Mouse (Mus musculus): ENCODE measurements around the gene Nfkbiz. TPM values are rescaled to one million over a fixed set of nuclear protein-coding genes. Genes with fewer than 3 reads are reported as not detected.
A peak's percentile ranks its signal among the peaks of the same experiment; 100 is the strongest.

The Nfkbiz gene
- polyA plus RNA-seq, 1 experiment from 2014 or later = 1.2 TPM

DNA sequence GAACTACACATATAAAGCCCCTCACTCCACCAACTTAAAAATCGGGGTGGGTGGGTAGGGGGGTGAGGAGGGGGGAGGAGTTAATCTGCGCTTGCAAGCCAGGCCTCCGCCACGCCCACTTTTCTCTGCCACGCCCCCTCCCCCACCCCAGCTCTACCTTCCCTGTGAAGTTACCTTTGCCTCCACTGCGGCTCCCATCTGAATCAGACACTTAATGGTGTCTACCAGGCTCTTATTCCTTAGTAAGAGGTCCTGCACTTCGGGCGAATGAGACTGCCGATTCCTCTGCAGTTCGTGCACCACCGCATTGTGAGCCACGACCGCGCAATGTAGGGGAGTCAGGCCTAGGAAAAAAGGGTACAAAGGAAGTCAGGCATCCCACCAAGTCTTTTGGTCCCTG is 23.2 kb downstream of the Nfkbiz start:
- 87% methylated on average over 14 of the region's 14 CpGs for WGBS
- no peak overlapping the region for H3K27ac ChIP-seq (replicated peaks; ENCODE audit: low read depth, low read length)
- peaks cover 31% of the 10 kb centered on the region for H3K36me3 ChIP-seq (ENCODE audit: control insufficient read depth, insufficient read depth, low read length)
- H3K4me2 ChIP-seq (ENCODE audit: low read length) = no peak overlapping the region
- no peak for DNase-seq
- H3K9me3 ChIP-seq (ENCODE audit: control insufficient read depth, low read length) = no peaks in the 10 kb centered on the region
- no peak overlapping the region for H3K9ac ChIP-seq (replicated peaks; ENCODE audit: low read length)
- H3K4me1 ChIP-seq (ENCODE audit: control insufficient read depth, insufficient read depth, low read length) = no peaks in the 10 kb centered on the region; the same call in 1 of the 2 replicates
- no peak for ATAC-seq (ENCODE audit: low FRiP score, low TSS enrichment)
- no peak overlapping the region for H3K4me3 ChIP-seq (replicated peaks; ENCODE audit: low read depth, low read length)
- H3K27me3 ChIP-seq (ENCODE audit: control insufficient read depth, insufficient read depth, low read length) = peaks cover 5% of the 10 kb centered on the region

DNA sequence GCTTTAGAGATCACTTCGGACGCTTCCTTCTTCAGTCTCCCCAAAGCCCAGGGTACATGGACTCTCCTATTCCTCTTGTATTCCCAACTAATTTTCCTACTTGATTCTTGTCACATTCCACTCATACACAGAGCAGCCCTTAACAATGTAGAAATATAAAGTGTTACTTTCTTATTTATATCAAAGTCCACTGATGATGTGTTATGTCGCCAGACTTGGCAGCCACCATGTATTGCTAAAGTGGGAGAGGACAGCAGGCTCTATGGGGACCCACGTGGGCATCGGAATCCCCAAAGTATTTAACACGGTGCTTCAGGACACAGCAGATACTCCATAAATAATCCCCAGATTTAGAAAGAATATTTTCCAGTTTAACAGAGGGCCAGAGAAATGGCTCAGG is 24.0 kb downstream of the Nfkbiz start:
- no peak overlapping the region for H3K27ac ChIP-seq (replicated peaks; ENCODE audit: low read depth, low read length)
- H3K4me2 ChIP-seq (ENCODE audit: low read length) = no peak overlapping the region
- ATAC-seq (ENCODE audit: low FRiP score, low TSS enrichment) (no peak), DNase-seq (no peak)
- H3K27me3 ChIP-seq (ENCODE audit: control insufficient read depth, insufficient read depth, low read length) = no peaks in the 10 kb centered on the region
- no peaks in the 10 kb centered on the region for H3K9me3 ChIP-seq (ENCODE audit: control insufficient read depth, low read length)
- WGBS = 95% methylated on average over 6 of the region's 6 CpGs
- no peak overlapping the region for H3K4me3 ChIP-seq (replicated peaks; ENCODE audit: low read depth, low read length)
- peaks cover 31% of the 10 kb centered on the region for H3K36me3 ChIP-seq (ENCODE audit: control insufficient read depth, insufficient read depth, low read length)
- H3K9ac ChIP-seq (replicated peaks; ENCODE audit: low read length) = no peak overlapping the region
- H3K4me1 ChIP-seq (ENCODE audit: control insufficient read depth, insufficient read depth, low read length) = no peaks in the 10 kb centered on the region; the same call in 1 of the 2 replicates

DNA sequence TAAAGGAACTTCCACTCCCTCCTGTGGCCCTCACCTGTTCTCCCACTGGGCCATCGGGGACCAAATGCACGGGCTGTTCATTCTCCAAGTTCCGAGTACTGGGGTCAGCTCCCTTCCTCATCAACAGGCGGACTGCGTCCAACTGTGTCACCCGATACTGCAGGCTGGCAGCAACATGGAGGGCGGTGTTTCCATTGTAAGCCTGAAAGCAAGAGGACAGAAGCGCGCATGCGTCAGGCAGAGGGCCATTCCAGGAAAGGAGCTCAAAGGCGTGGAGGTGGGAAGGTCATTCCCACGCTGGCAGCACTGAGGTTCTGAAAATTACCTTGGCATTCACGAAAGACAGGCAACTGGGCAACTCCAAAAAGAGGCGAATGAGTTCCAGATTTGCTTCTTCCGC is 24.8 kb downstream of the Nfkbiz start:
- H3K36me3 ChIP-seq (ENCODE audit: control insufficient read depth, insufficient read depth, low read length) = peaks cover 31% of the 10 kb centered on the region
- ATAC-seq (ENCODE audit: low FRiP score, low TSS enrichment) (no peak), DNase-seq (no peak)
- no peak overlapping the region for H3K4me3 ChIP-seq (replicated peaks; ENCODE audit: low read depth, low read length)
- H3K9ac ChIP-seq (replicated peaks; ENCODE audit: low read length) = no peak overlapping the region
- no peak overlapping the region for H3K27ac ChIP-seq (replicated peaks; ENCODE audit: low read depth, low read length)
- 86% methylated on average over 15 of the region's 15 CpGs for WGBS
- no peaks in the 10 kb centered on the region for H3K27me3 ChIP-seq (ENCODE audit: control insufficient read depth, insufficient read depth, low read length)
- no peaks in the 10 kb centered on the region for H3K4me1 ChIP-seq (ENCODE audit: control insufficient read depth, insufficient read depth, low read length)
- H3K9me3 ChIP-seq (ENCODE audit: control insufficient read depth, low read length) = no peaks in the 10 kb centered on the region
- no peak overlapping the region for H3K4me2 ChIP-seq (ENCODE audit: low read length)

DNA sequence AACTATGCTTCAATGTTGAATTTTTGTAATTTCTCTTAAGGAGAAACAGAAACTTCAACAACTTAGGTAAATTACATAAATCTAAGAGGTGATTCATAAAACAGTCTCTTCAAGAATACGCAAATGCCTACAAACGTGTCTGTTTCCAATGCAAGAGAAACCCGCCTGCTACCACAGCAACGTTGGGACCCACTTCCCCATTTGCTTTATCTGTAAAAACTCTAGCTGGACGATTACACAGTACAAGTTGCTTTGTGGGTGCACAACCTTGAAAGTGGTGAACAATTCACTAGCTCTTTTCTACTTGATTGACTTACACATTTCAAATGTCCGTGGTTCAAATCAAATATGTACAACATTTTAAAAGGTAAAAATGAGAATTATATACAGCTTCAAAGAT is 26.9 kb downstream of the Nfkbiz start:
- no peak overlapping the region for H3K9ac ChIP-seq (replicated peaks; ENCODE audit: low read length)
- H3K36me3 ChIP-seq (ENCODE audit: control insufficient read depth, insufficient read depth, low read length) = peaks cover 26% of the 10 kb centered on the region
- H3K9me3 ChIP-seq (ENCODE audit: control insufficient read depth, low read length) = no peaks in the 10 kb centered on the region
- H3K4me3 ChIP-seq (replicated peaks; ENCODE audit: low read depth, low read length) = no peak overlapping the region
- no peaks in the 10 kb centered on the region for H3K4me1 ChIP-seq (ENCODE audit: control insufficient read depth, insufficient read depth, low read length)
- DNase-seq = no peak
- no peak overlapping the region for H3K27ac ChIP-seq (replicated peaks; ENCODE audit: low read depth, low read length)
- 89% methylated on average over 6 of the region's 6 CpGs for WGBS
- H3K27me3 ChIP-seq (ENCODE audit: control insufficient read depth, insufficient read depth, low read length) = no peaks in the 10 kb centered on the region
- no peak overlapping the region for H3K4me2 ChIP-seq (ENCODE audit: low read length)
- no peak for ATAC-seq (ENCODE audit: low FRiP score, low TSS enrichment)

DNA sequence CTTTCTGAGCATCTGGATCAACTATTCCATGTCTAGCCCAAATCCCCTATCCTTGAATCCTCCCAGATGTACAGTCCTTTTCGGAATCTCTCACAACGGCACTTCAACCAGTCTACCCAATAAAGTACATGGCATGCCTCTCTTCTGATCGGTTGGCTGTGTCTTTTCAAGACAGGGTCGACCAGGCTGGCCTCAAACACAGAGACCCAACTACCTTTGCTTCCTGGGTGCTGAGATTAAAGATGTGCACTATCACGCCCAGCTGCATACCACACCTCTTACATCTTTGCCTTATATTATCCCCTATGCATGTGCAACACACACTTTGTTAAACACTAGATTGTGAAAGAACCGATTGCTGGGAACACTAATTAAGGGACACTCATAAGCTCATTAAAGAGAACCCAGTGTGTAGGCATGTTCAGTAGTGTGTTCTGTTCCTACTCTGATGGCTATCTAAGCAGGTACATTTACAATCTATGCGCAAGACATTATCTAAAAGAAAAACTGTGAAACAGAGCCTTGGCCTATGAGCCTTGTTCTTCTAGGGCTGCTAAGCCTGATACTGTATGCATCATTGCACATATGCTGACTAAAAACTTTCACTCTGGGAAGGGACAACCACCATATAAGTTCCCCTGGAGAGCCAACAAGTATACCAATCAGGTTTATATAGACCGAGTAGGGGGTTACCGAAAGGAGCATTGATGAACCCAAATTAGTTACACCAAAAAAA is 28.8 kb downstream of the Nfkbiz start:
- no peak for DNase-seq
- 95% methylated on average over 9 of the region's 9 CpGs for WGBS
- ATAC-seq (ENCODE audit: low FRiP score, low TSS enrichment) = no peak

DNA sequence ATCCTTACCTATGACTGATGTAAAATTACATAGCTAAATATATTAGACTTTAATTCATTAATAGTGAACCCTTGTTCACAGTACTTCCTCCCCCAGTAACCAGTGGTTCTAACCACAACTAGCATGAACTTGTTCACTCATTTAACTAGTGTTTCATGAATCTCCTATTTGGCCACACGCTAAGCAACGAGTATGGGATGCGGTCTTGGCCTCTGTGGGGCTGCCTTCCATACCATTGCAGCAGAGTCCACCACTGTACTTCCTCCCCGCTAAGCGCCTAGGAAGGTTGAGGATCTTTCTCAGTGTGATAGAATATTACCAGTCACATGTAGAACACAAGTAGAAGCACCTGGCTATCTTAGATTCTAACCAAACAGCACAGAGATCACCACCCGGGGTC is 29.4 kb downstream of the Nfkbiz start:
- no peak overlapping the region for H3K9ac ChIP-seq (replicated peaks; ENCODE audit: low read length)
- H3K4me2 ChIP-seq (ENCODE audit: low read length) = no peak overlapping the region
- H3K4me3 ChIP-seq (replicated peaks; ENCODE audit: low read depth, low read length) = no peak overlapping the region
- 97% methylated on average over 6 of the region's 6 CpGs for WGBS
- ATAC-seq (ENCODE audit: low FRiP score, low TSS enrichment) (no peak), DNase-seq (no peak)
- H3K36me3 ChIP-seq (ENCODE audit: control insufficient read depth, insufficient read depth, low read length) = peaks cover 11% of the 10 kb centered on the region
- H3K27me3 ChIP-seq (ENCODE audit: control insufficient read depth, insufficient read depth, low read length) = no peaks in the 10 kb centered on the region
- H3K4me1 ChIP-seq (ENCODE audit: control insufficient read depth, insufficient read depth, low read length) = no peaks in the 10 kb centered on the region
- H3K27ac ChIP-seq (replicated peaks; ENCODE audit: low read depth, low read length) = no peak overlapping the region
- no peaks in the 10 kb centered on the region for H3K9me3 ChIP-seq (ENCODE audit: control insufficient read depth, low read length)

More for the DNA sequence above, 28.8 kb downstream of the Nfkbiz start:
- Histone ChIP-seq H3K9me3 (ENCODE audit: control insufficient read depth, low read length) (no peaks in the 10 kb centered on the region), H3K27me3 (ENCODE audit: control insufficient read depth, insufficient read depth, low read length) (no peaks in the 10 kb centered on the region), H3K4me3 (replicated peaks; ENCODE audit: low read depth, low read length) (no peak overlapping the region), H3K27ac (replicated peaks; ENCODE audit: low read depth, low read length) (no peak overlapping the region), H3K9ac (replicated peaks; ENCODE audit: low read length) (no peak overlapping the region), H3K4me2 (ENCODE audit: low read length) (no peak overlapping the region), H3K4me1 (ENCODE audit: control insufficient read depth, insufficient read depth, low read length) (no peaks in the 10 kb centered on the region), H3K36me3 (ENCODE audit: control insufficient read depth, insufficient read depth, low read length) (peaks cover 11% of the 10 kb centered on the region)

DNA sequence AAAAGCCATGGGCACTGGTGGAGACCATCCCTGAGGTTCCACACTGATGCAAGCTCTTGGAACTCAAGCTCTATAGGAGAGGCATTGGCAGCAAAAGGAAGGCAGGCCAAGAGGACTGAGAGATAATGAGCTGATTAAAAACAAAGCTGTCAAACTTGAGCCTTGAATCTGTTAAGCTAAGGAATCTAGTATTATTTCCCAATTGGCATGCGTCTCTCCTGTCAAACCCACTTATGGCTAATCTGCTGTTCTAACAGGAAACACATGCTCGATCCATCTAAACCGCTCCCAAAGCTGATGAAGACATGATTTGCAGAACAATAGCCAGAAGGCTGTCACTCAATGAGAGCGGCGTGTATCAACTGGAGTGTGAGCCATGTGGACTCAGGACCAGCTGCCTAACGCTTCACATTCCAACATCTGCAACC is 31.2 kb downstream of the Nfkbiz start:
- no peak for ATAC-seq (ENCODE audit: low FRiP score, low TSS enrichment)
- 27% methylated on average over 6 of the region's 6 CpGs for WGBS
- H3K27me3 ChIP-seq (ENCODE audit: control insufficient read depth, insufficient read depth, low read length) = no peaks in the 10 kb centered on the region
- peaks cover under 1% of the 10 kb centered on the region; the same call in 1 of the 2 replicates for H3K36me3 ChIP-seq (ENCODE audit: control insufficient read depth, insufficient read depth, low read length)
- H3K27ac ChIP-seq (replicated peaks; ENCODE audit: low read depth, low read length) = no peak overlapping the region
- DNase-seq = peak; percentile 23
- no peak overlapping the region for H3K4me3 ChIP-seq (replicated peaks; ENCODE audit: low read depth, low read length)
- no peak overlapping the region for H3K4me2 ChIP-seq (ENCODE audit: low read length)
- H3K4me1 ChIP-seq (ENCODE audit: control insufficient read depth, insufficient read depth, low read length) = no peaks in the 10 kb centered on the region
- no peak overlapping the region for H3K9ac ChIP-seq (replicated peaks; ENCODE audit: low read length)
- H3K9me3 ChIP-seq (ENCODE audit: control insufficient read depth, low read length) = no peaks in the 10 kb centered on the region

DNA sequence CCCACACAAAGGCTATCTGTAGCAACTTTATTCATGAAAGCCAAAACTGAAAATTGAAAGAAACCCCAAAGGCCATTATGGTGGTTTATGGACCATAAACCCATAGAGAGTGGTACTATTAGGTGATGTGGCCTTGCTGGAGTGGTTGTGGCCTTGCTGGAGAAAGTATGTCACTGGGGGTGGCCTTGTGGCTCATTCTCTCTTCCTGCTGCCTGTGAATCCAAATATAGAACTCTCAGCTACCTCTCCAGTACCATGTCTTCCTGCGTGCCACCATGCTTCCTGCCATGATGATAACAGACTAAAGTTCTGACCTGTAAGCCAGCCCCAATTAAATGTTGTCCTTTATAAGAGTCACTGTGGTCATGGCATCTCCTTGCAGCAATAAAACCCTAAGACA is 33.9 kb downstream of the Nfkbiz start:
- Histone ChIP-seq H3K36me3 (ENCODE audit: control insufficient read depth, insufficient read depth, low read length) (no peaks in the 10 kb centered on the region), H3K4me3 (replicated peaks; ENCODE audit: low read depth, low read length) (no peak overlapping the region), H3K9me3 (ENCODE audit: control insufficient read depth, low read length) (no peaks in the 10 kb centered on the region), H3K4me2 (ENCODE audit: low read length) (no peak overlapping the region), H3K27ac (replicated peaks; ENCODE audit: low read depth, low read length) (no peak overlapping the region), H3K27me3 (ENCODE audit: control insufficient read depth, insufficient read depth, low read length) (no peaks in the 10 kb centered on the region), H3K9ac (replicated peaks; ENCODE audit: low read length) (no peak overlapping the region), H3K4me1 (ENCODE audit: control insufficient read depth, insufficient read depth, low read length) (no peaks in the 10 kb centered on the region)
- WGBS = 88% methylated on average over 1 of the region's 1 CpGs
- ATAC-seq (ENCODE audit: low FRiP score, low TSS enrichment) (no peak), DNase-seq (no peak)

DNA sequence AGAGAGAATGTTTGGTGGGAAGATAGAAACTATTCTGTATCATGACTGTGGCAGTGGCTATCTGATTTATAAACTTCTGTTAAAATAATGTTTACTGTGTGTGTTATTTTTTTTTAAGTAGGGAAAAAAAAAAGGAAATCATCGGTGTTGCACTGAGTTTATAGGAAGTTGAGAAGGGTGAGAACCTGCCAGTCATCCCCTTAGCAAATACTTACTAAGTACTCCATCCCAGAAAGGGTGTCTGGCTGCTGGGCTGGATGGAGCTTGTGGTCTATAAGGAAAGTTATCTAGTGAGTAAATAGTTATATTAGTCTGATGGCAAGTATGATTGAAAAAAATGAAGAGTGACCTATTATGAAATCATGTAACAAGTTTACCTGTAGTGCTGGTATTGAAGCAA is 37.1 kb downstream of the Nfkbiz start:
- H3K4me1 ChIP-seq (ENCODE audit: control insufficient read depth, insufficient read depth, low read length) = no peaks in the 10 kb centered on the region
- no peak overlapping the region for H3K4me3 ChIP-seq (replicated peaks; ENCODE audit: low read depth, low read length)
- no peak overlapping the region for H3K9ac ChIP-seq (replicated peaks; ENCODE audit: low read length)
- H3K36me3 ChIP-seq (ENCODE audit: control insufficient read depth, insufficient read depth, low read length) = no peaks in the 10 kb centered on the region
- ATAC-seq (ENCODE audit: low FRiP score, low TSS enrichment) = no peak
- no peak for DNase-seq
- no peaks in the 10 kb centered on the region for H3K27me3 ChIP-seq (ENCODE audit: control insufficient read depth, insufficient read depth, low read length)
- H3K9me3 ChIP-seq (ENCODE audit: control insufficient read depth, low read length) = no peaks in the 10 kb centered on the region
- WGBS = 88% methylated on average over 1 of the region's 1 CpGs
- no peak overlapping the region for H3K27ac ChIP-seq (replicated peaks; ENCODE audit: low read depth, low read length)
- H3K4me2 ChIP-seq (ENCODE audit: low read length) = no peak overlapping the region
